Mouse (Mus musculus) cerebellum, adult 2 months (tissue): ENCODE data around the gene Pdgfb.

ENCODE experiments used
- CTCF ChIP-seq: fragments of 200-500 bp; IDR thresholded peaks from 2 replicates; pipeline ENCODE4 v1.5.1; 2011; ENCODE audit warnings: low read depth, mild to moderate bottlenecking, control low read depth, low read length, moderate library complexity, borderline replicate concordance; ENCODE audit not compliant: insufficient read depth
- POLR2A ChIP-seq: fragments of 200-500 bp; IDR thresholded peaks from 2 replicates; pipeline ENCODE4 v1.6.1; 2011; ENCODE audit warnings: low read length, control low read depth, borderline replicate concordance; ENCODE audit not compliant: insufficient read depth

- TF ChIP-seq CTCF (no peak), POLR2A (no peak)
Observed at GRCm38 (mm10) chr15:80025615-80026014, 10.8 kb upstream of the Pdgfb start.
